Mouse (Mus musculus): ENCODE data around the gene Mrps36.

DNA sequence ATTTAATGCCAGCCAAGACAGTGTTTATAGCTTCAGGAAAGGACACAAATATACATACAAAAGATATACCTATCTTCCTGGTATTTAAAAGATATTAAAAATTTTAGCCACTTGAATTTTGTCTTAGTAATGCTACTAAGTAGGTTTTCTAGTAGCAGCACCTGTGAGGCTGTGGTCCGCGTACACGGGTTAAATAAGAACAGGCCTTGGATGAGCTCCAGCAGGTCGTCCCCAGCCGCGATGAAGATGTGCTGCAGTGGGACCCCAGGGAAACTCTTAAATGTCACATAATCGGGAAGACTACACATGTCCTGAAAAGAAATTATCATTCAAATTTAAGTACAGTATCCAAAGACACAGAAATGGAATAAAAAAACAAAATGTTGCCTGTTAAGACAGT lies 38.3 kb downstream of the Mrps36 start:
- no peak for TF ChIP-seq E2F4 (IDR thresholded peaks at IDR 0.05; ENCODE audit: insufficient read depth)
- no peak for TF ChIP-seq POLR2A (IDR thresholded peaks at IDR 0.05; ENCODE audit: insufficient read length, low read depth)
- no peak for TF ChIP-seq SRF (IDR thresholded peaks at IDR 0.05; ENCODE audit: control insufficient read depth, insufficient read length, low read depth)
- TF ChIP-seq POLR2AphosphoS2 (IDR thresholded peaks at IDR 0.05; ENCODE audit: insufficient read length, low read depth), result no peak
- no peak for TF ChIP-seq USF1 (IDR thresholded peaks at IDR 0.05; ENCODE audit: low read depth)

All from myocyte (in vitro differentiated cells).